Mouse (Mus musculus) monocyte, adult 5-6 weeks (primary cell): ENCODE measurements at regions not wholly inside any gene's neighbourhood (a gene's known extent, or its start where the extent isn't known, plus 50 kb on each side); places are given as distances from the start of the nearest gene placed in this dataset.

Experiments
- ATAC-seq: fragments of 153-309, 156-312 bp; replicated peaks from 2 replicates; pipeline ENCODE4 v1.8.0; 2017; ENCODE audit warnings: mild to moderate bottlenecking; ENCODE audit not compliant: low TSS enrichment, insufficient number of reproducible peaks, severe bottlenecking, poor library complexity, low FRiP score

- ATAC-seq, result peak; percentile 66
Measured at GRCm38 (mm10) chr8:115407535-115407934, 300.1 kb downstream of the Maf start.

- no peak for ATAC-seq
Measured at GRCm38 (mm10) chr8:115403601-115404000, 304.0 kb downstream of the Maf start.

- ATAC-seq, result no peak
Measured at GRCm38 (mm10) chr8:115402471-115403197, 305.0 kb downstream of the Maf start.
